Mouse (Mus musculus): ENCODE measurements around the gene Dusp5. TPM values are rescaled to one million over a fixed set of nuclear protein-coding genes. Genes with fewer than 3 reads are reported as not detected.

Dusp5 gene
- polyA plus RNA-seq (2015; fragmentation: Nextera tagmentation; extraction: Ambion mirVana), result 6.9 TPM in 2 replicates

DNA sequence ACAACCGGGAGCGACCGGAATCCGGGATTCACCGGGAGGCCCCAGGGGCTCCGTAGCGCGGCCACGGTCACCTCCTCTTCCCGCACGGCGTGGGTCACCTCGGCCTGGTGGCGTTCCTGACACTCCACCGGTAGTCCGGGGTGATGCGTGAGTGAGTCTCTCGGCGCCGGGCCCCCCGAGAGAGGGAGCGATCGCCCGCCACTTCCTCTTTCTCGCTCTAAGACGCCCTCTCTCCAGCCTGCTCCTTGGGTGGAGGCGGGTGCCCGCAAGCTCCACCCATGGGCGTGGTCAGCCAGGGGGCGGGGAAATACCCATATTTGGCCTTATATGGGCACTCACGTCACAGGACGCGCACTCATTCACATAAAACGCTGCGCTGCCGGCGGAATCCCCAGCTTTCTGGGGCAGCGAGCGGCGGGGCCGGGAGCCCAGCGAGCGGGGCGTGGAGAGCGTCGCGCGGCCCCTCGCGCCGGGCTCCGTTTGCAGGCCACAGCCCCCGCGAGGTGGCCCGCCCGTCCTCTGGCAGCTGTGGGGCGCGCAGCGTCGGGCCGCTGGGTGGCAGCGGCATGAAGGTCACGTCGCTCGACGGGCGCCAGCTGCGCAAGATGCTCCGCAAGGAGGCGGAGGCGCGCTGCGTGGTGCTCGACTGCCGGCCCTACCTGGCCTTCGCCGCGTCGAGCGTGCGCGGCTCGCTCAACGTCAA lies at the start of gene Dusp5:
Dusp5 (plus strand) TSS at position 358 of the 703 bp plus-strand sequence.
- Histone ChIP-seq H3K36me3 (ENCODE audit: control insufficient read depth, insufficient read depth, low read length) (no peaks in the 10 kb centered on the region), H3K9ac (ENCODE audit: low read length) (peak within 1 kb of the TSS; percentile 80), H3K4me2 (ENCODE audit: low read depth, low read length) (peak within 1 kb of the TSS; percentile 97), H3K4me3 (ENCODE audit: low read length) (peak within 1 kb of the TSS; percentile 80), H3K9me3 (ENCODE audit: control insufficient read depth, low read length) (no peaks in the 10 kb centered on the region), H3K27ac (ENCODE audit: low read length) (peak within 1 kb of the TSS; percentile 46), H3K27me3 (ENCODE audit: control insufficient read depth, insufficient read depth, low read depth, low read length) (peaks cover 3% of the 10 kb centered on the region; the same call in 1 of the 2 replicates), H3K4me1 (replicated peaks; ENCODE audit: control insufficient read depth, insufficient read depth, low read length) (peaks cover 11% of the 10 kb centered on the region)
- peak; percentile 97 for ATAC-seq (ENCODE audit: low read depth)
- WGBS, result 0% methylated on average over 77 of the region's 84 CpGs

GRCm38 (mm10) chr19:53479590-53479989 lies 49.3 kb upstream of the Dusp5 start:
- Histone ChIP-seq H3K4me3 (ENCODE audit: low read length) (no peak overlapping the region), H3K27ac (ENCODE audit: low read length) (no peak overlapping the region), H3K4me2 (ENCODE audit: low read depth, low read length) (no peak overlapping the region), H3K4me1 (replicated peaks; ENCODE audit: control insufficient read depth, insufficient read depth, low read length) (peaks cover 2% of the 10 kb centered on the region; the same call in 1 of the 2 replicates), H3K9ac (ENCODE audit: low read length) (no peak overlapping the region), H3K9me3 (ENCODE audit: control insufficient read depth, low read length) (no peaks in the 10 kb centered on the region), H3K27me3 (ENCODE audit: control insufficient read depth, insufficient read depth, low read depth, low read length) (no peaks in the 10 kb centered on the region), H3K36me3 (ENCODE audit: control insufficient read depth, insufficient read depth, low read length) (no peaks in the 10 kb centered on the region)
- no peak for ATAC-seq (ENCODE audit: low read depth)
- 72% methylated on average over 8 of the region's 8 CpGs for WGBS

DNA sequence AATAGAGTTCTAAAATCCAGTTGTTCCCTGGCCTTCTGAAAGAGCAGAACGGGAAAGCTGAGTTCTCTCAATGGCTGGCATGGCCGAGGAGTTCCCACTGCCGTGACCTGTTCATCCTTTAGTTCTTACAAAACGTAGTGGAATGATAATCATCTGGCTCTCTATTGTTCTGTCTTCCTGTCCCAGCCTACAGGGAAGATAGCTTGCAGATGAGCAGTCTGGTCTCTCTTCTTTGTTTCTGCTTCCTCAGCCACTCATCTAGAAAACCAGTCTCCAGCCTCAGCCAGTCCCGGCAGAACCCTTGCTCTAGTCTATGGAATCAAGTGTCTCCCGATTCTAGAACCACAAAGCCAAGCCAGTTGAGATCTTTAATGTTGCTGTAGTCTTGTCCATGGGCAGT lies 46.8 kb upstream of the Dusp5 start:
- no peak overlapping the region for H3K9ac ChIP-seq (ENCODE audit: low read length)
- peaks cover 2% of the 10 kb centered on the region; the same call in 1 of the 2 replicates for H3K4me1 ChIP-seq (replicated peaks; ENCODE audit: control insufficient read depth, insufficient read depth, low read length)
- H3K36me3 ChIP-seq (ENCODE audit: control insufficient read depth, insufficient read depth, low read length), result no peaks in the 10 kb centered on the region
- H3K4me2 ChIP-seq (ENCODE audit: low read depth, low read length), result no peak overlapping the region
- no peak for ATAC-seq (ENCODE audit: low read depth)
- WGBS, result 60% methylated on average over 6 of the region's 6 CpGs
- no peaks in the 10 kb centered on the region for H3K27me3 ChIP-seq (ENCODE audit: control insufficient read depth, insufficient read depth, low read depth, low read length)
- H3K9me3 ChIP-seq (ENCODE audit: control insufficient read depth, low read length), result no peaks in the 10 kb centered on the region
- no peak overlapping the region for H3K4me3 ChIP-seq (ENCODE audit: low read length)
- H3K27ac ChIP-seq (ENCODE audit: low read length), result no peak overlapping the region

DNA sequence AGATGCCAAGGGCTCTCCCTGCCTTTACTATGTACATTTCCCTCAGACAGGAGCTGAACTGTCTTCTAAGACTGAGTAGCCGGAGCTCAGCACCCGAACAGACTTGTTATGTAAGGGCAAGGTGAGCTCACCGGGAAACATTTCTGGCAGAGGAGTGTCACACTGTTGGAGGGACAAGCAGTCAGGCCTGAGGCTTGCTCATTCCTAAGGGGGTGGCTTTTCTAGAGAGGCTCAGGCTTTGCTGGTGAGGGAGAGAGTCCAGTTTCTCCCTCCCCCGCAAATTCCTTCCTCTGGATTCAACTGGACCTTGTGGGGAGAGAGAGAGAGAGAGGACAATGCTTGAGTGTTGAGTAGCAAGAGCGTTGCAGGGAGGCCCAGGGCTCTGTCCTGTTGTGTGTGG lies 46.4 kb upstream of the Dusp5 start:
- Histone ChIP-seq H3K27ac (ENCODE audit: low read length) (no peak overlapping the region), H3K4me3 (ENCODE audit: low read length) (no peak overlapping the region), H3K27me3 (ENCODE audit: control insufficient read depth, insufficient read depth, low read depth, low read length) (no peaks in the 10 kb centered on the region), H3K9ac (ENCODE audit: low read length) (no peak overlapping the region), H3K36me3 (ENCODE audit: control insufficient read depth, insufficient read depth, low read length) (no peaks in the 10 kb centered on the region), H3K9me3 (ENCODE audit: control insufficient read depth, low read length) (no peaks in the 10 kb centered on the region), H3K4me1 (replicated peaks; ENCODE audit: control insufficient read depth, insufficient read depth, low read length) (peaks cover 2% of the 10 kb centered on the region; the same call in 1 of the 2 replicates), H3K4me2 (ENCODE audit: low read depth, low read length) (no peak overlapping the region)
- WGBS, result 66% methylated on average over 5 of the region's 5 CpGs
- ATAC-seq (ENCODE audit: low read depth), result no peak

DNA sequence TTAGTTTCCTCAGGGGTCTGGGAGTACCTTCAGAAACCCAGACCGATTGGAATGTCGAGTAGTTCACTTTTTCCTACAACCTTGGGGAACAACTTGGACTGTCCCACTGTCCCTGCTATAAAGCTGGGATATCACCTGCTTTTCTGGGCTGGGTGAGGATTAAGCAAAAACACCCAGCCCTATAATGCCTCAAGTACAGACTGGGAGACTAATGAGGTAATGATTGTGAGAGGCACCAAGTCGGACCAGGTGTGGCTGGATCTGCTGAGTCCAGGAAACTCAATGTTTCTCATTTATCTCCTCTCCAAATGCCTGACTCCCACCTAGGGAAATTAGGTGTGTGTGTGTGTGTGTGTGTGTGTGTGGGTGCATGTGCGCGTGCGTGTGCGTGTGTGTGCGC lies 44.9 kb upstream of the Dusp5 start:
- H3K27ac ChIP-seq (ENCODE audit: low read length), result no peak overlapping the region
- ATAC-seq (ENCODE audit: low read depth), result no peak
- H3K9ac ChIP-seq (ENCODE audit: low read length), result no peak overlapping the region
- H3K9me3 ChIP-seq (ENCODE audit: control insufficient read depth, low read length), result no peaks in the 10 kb centered on the region
- no peaks in the 10 kb centered on the region for H3K36me3 ChIP-seq (ENCODE audit: control insufficient read depth, insufficient read depth, low read length)
- no peaks in the 10 kb centered on the region for H3K27me3 ChIP-seq (ENCODE audit: control insufficient read depth, insufficient read depth, low read depth, low read length)
- WGBS, result 82% methylated on average over 8 of the region's 8 CpGs
- H3K4me2 ChIP-seq (ENCODE audit: low read depth, low read length), result no peak overlapping the region
- peaks cover 2% of the 10 kb centered on the region; the same call in 1 of the 2 replicates for H3K4me1 ChIP-seq (replicated peaks; ENCODE audit: control insufficient read depth, insufficient read depth, low read length)
- H3K4me3 ChIP-seq (ENCODE audit: low read length), result no peak overlapping the region

GRCm38 (mm10) chr19:53484918-53485317 lies 44.0 kb upstream of the Dusp5 start:
- H3K27ac ChIP-seq (ENCODE audit: low read length), result no peak overlapping the region
- no peaks in the 10 kb centered on the region for H3K27me3 ChIP-seq (ENCODE audit: control insufficient read depth, insufficient read depth, low read depth, low read length)
- WGBS, result 66% methylated on average over 3 of the region's 3 CpGs
- peaks cover 2% of the 10 kb centered on the region; the same call in 1 of the 2 replicates for H3K4me1 ChIP-seq (replicated peaks; ENCODE audit: control insufficient read depth, insufficient read depth, low read length)
- no peaks in the 10 kb centered on the region for H3K36me3 ChIP-seq (ENCODE audit: control insufficient read depth, insufficient read depth, low read length)
- no peak overlapping the region for H3K4me2 ChIP-seq (ENCODE audit: low read depth, low read length)
- H3K9ac ChIP-seq (ENCODE audit: low read length), result no peak overlapping the region
- no peak for ATAC-seq (ENCODE audit: low read depth)
- H3K9me3 ChIP-seq (ENCODE audit: control insufficient read depth, low read length), result no peaks in the 10 kb centered on the region
- no peak overlapping the region for H3K4me3 ChIP-seq (ENCODE audit: low read length)

- H3K27ac ChIP-seq (ENCODE audit: low read length), result no peak overlapping the region
- WGBS, result 65% methylated on average over 12 of the region's 12 CpGs
- no peak overlapping the region for H3K9ac ChIP-seq (ENCODE audit: low read length)
- no peak for ATAC-seq (ENCODE audit: low read depth)
- no peaks in the 10 kb centered on the region for H3K27me3 ChIP-seq (ENCODE audit: control insufficient read depth, insufficient read depth, low read depth, low read length)
- peaks cover 2% of the 10 kb centered on the region; the same call in 1 of the 2 replicates for H3K4me1 ChIP-seq (replicated peaks; ENCODE audit: control insufficient read depth, insufficient read depth, low read length)
- no peak overlapping the region for H3K4me2 ChIP-seq (ENCODE audit: low read depth, low read length)
- H3K4me3 ChIP-seq (ENCODE audit: low read length), result no peak overlapping the region
- no peaks in the 10 kb centered on the region for H3K36me3 ChIP-seq (ENCODE audit: control insufficient read depth, insufficient read depth, low read length)
- no peaks in the 10 kb centered on the region for H3K9me3 ChIP-seq (ENCODE audit: control insufficient read depth, low read length)
These were observed 39.7 kb upstream of the Dusp5 start for GRCm38 (mm10) chr19:53489187-53489586.

DNA sequence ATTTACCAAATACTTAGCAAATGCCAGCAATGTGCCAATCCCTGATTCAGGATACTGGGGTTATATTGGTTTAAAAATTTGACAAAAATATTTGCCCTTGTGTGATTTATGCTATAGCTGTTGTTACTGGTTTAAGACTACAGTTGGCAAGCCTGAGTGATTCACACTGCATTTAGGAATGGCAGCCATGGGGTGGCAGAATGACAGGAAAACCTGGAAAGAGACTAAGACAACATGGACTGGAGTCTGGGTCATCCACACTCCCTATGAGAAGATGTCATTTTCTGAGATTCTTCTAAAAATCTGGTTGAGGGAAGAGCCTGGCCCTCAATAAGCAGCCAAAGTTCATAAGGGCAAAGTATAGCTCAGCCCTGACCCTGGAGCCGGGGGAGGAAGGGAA lies 39.0 kb upstream of the Dusp5 start:
- H3K4me2 ChIP-seq (ENCODE audit: low read depth, low read length), result no peak overlapping the region
- H3K27ac ChIP-seq (ENCODE audit: low read length), result no peak overlapping the region
- 60% methylated on average over 1 of the region's 1 CpGs for WGBS
- no peaks in the 10 kb centered on the region for H3K9me3 ChIP-seq (ENCODE audit: control insufficient read depth, low read length)
- no peaks in the 10 kb centered on the region for H3K36me3 ChIP-seq (ENCODE audit: control insufficient read depth, insufficient read depth, low read length)
- no peaks in the 10 kb centered on the region for H3K27me3 ChIP-seq (ENCODE audit: control insufficient read depth, insufficient read depth, low read depth, low read length)
- no peak overlapping the region for H3K4me3 ChIP-seq (ENCODE audit: low read length)
- no peaks in the 10 kb centered on the region for H3K4me1 ChIP-seq (replicated peaks; ENCODE audit: control insufficient read depth, insufficient read depth, low read length)
- H3K9ac ChIP-seq (ENCODE audit: low read length), result no peak overlapping the region
- no peak for ATAC-seq (ENCODE audit: low read depth)

DNA sequence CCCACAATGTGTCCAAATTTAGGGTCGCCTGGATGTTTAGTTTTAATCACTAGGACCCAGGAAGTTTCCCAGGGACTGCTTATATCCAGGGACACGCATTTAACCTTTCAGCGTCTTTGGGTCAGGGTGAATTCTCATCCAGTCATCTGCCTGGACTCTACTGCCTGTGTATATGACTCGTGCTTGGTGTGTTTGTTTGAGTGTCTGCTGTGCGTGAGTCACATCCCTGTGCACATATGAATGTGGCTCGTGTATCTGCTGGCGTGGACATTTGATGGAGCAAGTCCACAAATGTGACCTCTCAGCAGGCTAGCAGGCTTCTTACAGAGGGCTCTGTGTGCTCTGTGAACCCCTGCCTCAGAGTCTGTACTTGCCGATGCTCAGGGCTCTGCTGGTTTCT lies 38.0 kb upstream of the Dusp5 start:
- H3K4me3 ChIP-seq (ENCODE audit: low read length), result no peak overlapping the region
- peak; percentile 60; the same call in 1 of the 2 replicates for ATAC-seq (ENCODE audit: low read depth)
- no peaks in the 10 kb centered on the region for H3K27me3 ChIP-seq (ENCODE audit: control insufficient read depth, insufficient read depth, low read depth, low read length)
- WGBS, result 57% methylated on average over 8 of the region's 8 CpGs
- H3K4me1 ChIP-seq (replicated peaks; ENCODE audit: control insufficient read depth, insufficient read depth, low read length), result no peaks in the 10 kb centered on the region
- no peak overlapping the region for H3K4me2 ChIP-seq (ENCODE audit: low read depth, low read length)
- no peak overlapping the region for H3K9ac ChIP-seq (ENCODE audit: low read length)
- no peaks in the 10 kb centered on the region for H3K36me3 ChIP-seq (ENCODE audit: control insufficient read depth, insufficient read depth, low read length)
- no peaks in the 10 kb centered on the region for H3K9me3 ChIP-seq (ENCODE audit: control insufficient read depth, low read length)
- H3K27ac ChIP-seq (ENCODE audit: low read length), result no peak overlapping the region

All from lung, embryonic 16.5 days (tissue).